Mouse (Mus musculus) liver, postnatal 0 days (tissue): ENCODE results near the gene Snai1. TPM values are rescaled to one million over a fixed set of nuclear protein-coding genes. Genes with fewer than 3 reads are reported as not detected.
A peak's percentile ranks its signal among the peaks of the same experiment; 100 is the strongest.

Source experiments
- ATAC-seq: fragments of 200-750 bp; cut with Nextera tagmentation; 2 replicates; pipeline ENCODE4 v1.8.0; 2017; ENCODE audit warnings: mild to moderate bottlenecking, moderate library complexity
- DNase-seq: peaks from one replicate; pipeline ENCODE4 v3.0.0-alpha.2; 2016
- H3K27ac ChIP-seq: fragments of 300-500 bp; sonication (generic); 2 replicates; pipeline ENCODE4 v1.5.1; 2014; ENCODE audit warnings: antibody characterized with exemption, moderate library complexity, mild to moderate bottlenecking, low read depth
- H3K27me3 ChIP-seq: fragments of 300-500 bp; sonication (generic); 2 replicates; pipeline ENCODE4 v1.6.1; 2014; ENCODE audit warnings: low read length, control low read depth, mixed read lengths; ENCODE audit not compliant: insufficient read depth
- H3K36me3 ChIP-seq: fragments of 300-500 bp; sonication (generic); replicated peaks from 2 replicates; pipeline ENCODE4 v1.6.1; 2014; ENCODE audit warnings: mild to moderate bottlenecking, control low read depth, low read length, moderate library complexity, mixed read lengths; ENCODE audit not compliant: insufficient read depth
- H3K4me1 ChIP-seq: fragments of 300-500 bp; sonication (generic); 2 replicates; pipeline ENCODE4 v1.6.1; 2014; ENCODE audit warnings: antibody characterized with exemption, mild to moderate bottlenecking, control low read depth; ENCODE audit not compliant: insufficient read depth
- H3K4me2 ChIP-seq: fragments of 300-500 bp; sonication (generic); 2 replicates; pipeline ENCODE4 v1.6.1; 2014; ENCODE audit warnings: low read depth, mild to moderate bottlenecking, low read length, moderate library complexity, mixed read lengths
- H3K4me3 ChIP-seq: fragments of 300-500 bp; sonication (generic); 2 replicates; pipeline ENCODE4 v1.5.1; 2014; ENCODE audit warnings: low read depth, low read length
- H3K9ac ChIP-seq: fragments of 300-500 bp; sonication (generic); replicated peaks from 2 replicates; pipeline ENCODE4 v1.6.1; 2014; ENCODE audit warnings: mild to moderate bottlenecking, moderate library complexity
- H3K9me3 ChIP-seq: fragments of 300-500 bp; sonication (generic); 2 replicates; pipeline ENCODE4 v1.6.1; 2016; ENCODE audit warnings: mild to moderate bottlenecking, control low read depth, low read length, mixed read lengths
- CTCF ChIP-seq: sonication (generic); IDR thresholded peaks from 2 replicates; pipeline ENCODE4 v1.5.1; 2016; ENCODE audit warnings: antibody characterized with exemption, low read depth
- EP300 ChIP-seq: IDR thresholded peaks from 2 replicates; pipeline ENCODE4 v1.6.1; 2016; ENCODE audit warnings: antibody characterized with exemption, low read depth, mild to moderate bottlenecking
- WGBS: fragments of 180-500 bp; shearing (Covaris S2); extraction: QIAGEN DNeasy Blood & Tissue Kit; methylation state at CpG from one replicate; pipeline ENCODE4 v1.1.7; 2014; ENCODE audit not compliant: insufficient replicate concordance; 5-methylcytosine and 5-hydroxymethylcytosine counted together
- polyA plus RNA-seq: library from polyadenylated mRNA; unstranded; fragments of >200 nt; fragmentation: Nextera tagmentation; extraction: Ambion mirVana; gene quantifications from 2 replicates; pipeline ENCODE4 v1.2.1, GENCODE M21; 2015

Snai1 gene
- polyA plus RNA-seq, result 1.6 and 2.3 TPM in 2 replicates

GRCm38 (mm10) chr2:167537476-167538297, at the start of gene Snai1:
Snai1 (plus strand) TSS chr2:167538195.
- H3K27me3 ChIP-seq, result peaks cover 26% of the 10 kb centered on the region
- H3K9ac ChIP-seq, result peak within 1 kb of the TSS; percentile 58
- peaks cover 13% of the 10 kb centered on the region for H3K4me1 ChIP-seq
- no peak within 1 kb of the TSS; the same call in 1 of the 2 replicates for H3K27ac ChIP-seq
- peak within 1 kb of the TSS; percentile 54 for H3K4me3 ChIP-seq
- TF ChIP-seq EP300 (no peak), CTCF (peak; percentile 95)
- ATAC-seq (peak; percentile 99), DNase-seq (peak; percentile 92)
- H3K4me2 ChIP-seq, result peak within 1 kb of the TSS; percentile 87
- no peaks in the 10 kb centered on the region for H3K9me3 ChIP-seq
- 1% methylated on average over 58 of the region's 58 CpGs for WGBS
- H3K36me3 ChIP-seq, result no peaks in the 10 kb centered on the region

DNA sequence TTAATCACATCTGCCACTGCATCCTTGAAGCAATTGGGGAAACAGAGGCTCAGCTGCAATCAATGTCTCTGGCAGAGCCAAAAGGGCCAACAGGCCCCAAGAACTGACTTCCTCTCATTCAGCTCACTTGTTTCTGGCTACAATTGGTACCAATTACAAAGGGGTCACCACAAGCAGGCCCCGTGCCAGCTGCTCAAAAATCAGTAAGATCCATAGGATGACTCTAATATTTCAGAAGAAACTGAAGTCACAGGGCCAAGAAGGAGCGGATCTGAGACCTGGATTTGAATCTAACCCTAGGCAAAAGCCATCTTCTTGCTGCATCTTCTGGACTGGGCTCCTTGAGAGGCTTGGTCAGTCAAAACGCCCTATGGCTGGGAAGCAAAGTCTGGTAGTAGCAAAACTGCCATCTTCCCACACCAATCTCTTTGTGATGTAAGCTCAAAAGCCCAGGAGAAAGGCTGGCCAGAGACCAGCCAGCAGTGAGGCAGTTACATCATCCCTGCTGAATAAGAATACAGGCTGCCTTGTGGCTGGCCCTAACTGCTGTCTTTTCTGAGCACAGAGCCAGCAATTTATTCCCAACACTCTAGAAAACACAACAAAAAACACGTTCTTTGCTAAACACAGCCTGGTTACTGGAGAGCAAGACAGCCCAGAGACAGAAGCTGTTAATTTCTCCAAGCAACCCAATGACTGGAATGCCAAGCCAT, 47.0 kb upstream of the Snai1 start:
- 77% methylated on average over 4 of the region's 4 CpGs for WGBS
- Histone ChIP-seq H3K4me1 (peaks cover 25% of the 10 kb centered on the region), H3K27ac (0 out of 2 replicates have a peak overlapping the region, but pooled peaks have one; percentile 16), H3K4me3 (peak overlapping the region; percentile 91), H3K4me2 (peak overlapping the region; percentile 96), H3K9ac (peak overlapping the region; percentile 93), H3K36me3 (0 out of 2 replicates have a peak, but pooled peaks cover 5% of the 10 kb centered on the region), H3K27me3 (no peaks in the 10 kb centered on the region), H3K9me3 (no peaks in the 10 kb centered on the region)
- no peak for TF ChIP-seq CTCF
- no peak for TF ChIP-seq EP300
- no peak for DNase-seq
- ATAC-seq, result no peak

- peak within 1 kb of the TSS; percentile 96 for H3K27ac ChIP-seq
- H3K36me3 ChIP-seq, result 0 out of 2 replicates have a peak, but pooled peaks cover 5% of the 10 kb centered on the region
- peak; percentile 71 for ATAC-seq
- DNase-seq, result peak; percentile 77
- H3K27me3 ChIP-seq, result no peaks in the 10 kb centered on the region
- H3K4me2 ChIP-seq, result peak within 1 kb of the TSS; percentile 96
- TF ChIP-seq EP300 (no peak), CTCF (no peak)
- 4% methylated on average over 34 of the region's 52 CpGs for WGBS
- H3K4me1 ChIP-seq, result peaks cover 25% of the 10 kb centered on the region
- H3K9me3 ChIP-seq, result no peaks in the 10 kb centered on the region
- H3K4me3 ChIP-seq, result peak within 1 kb of the TSS; percentile 91
- H3K9ac ChIP-seq, result peak within 1 kb of the TSS; percentile 93
Measured at GRCm38 (mm10) chr2:167491757-167492708, 46.0 kb upstream of the Snai1 start, which contains the start of gene Rnf114. Rnf114 (plus strand) TSS chr2:167492645.

DNA sequence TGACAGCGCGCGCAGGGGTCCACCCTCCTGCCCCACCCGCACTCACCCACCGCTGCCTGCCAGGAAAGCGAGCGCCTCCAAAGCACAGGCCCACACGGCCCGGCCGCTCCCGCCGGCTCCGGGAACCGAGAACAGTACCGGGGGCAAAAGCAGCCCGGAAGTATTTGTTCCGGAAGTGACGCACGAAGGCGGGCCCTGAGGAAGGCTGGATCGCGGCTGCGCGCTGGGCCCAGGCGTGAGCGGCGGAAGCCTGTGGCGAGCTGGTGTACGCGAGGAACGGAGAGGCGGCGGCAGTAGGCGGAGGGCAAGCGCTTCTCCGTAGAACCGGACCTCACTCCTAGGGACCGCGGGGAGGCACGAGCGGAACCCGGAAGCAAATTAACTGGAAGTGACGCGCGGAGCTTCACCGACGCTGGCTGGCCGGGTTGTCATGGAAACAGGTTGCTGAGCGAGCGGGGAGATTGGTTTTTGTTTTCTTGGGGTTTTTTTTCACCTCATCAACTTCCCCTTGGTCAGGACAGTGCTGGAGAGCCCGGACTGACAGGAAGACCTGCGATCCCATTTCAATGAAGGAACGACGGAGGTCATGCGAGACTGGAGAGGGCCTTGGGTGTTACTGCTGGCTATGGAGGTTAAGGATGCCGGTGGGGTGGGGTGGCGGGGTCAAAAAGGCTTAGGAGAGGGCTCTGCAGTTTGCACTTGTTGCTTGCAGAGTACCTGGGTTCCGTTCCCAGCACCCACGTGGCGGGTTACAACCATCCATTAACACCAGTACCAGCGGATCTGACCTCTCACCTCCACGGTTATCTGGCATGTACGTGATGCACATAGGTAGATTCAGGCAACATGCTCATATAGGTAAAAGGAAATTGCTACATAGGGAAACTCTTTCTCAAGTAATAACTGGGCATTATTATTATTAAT, 45.0 kb upstream of the Snai1 start, which contains the start of gene Spata2:
Gene Spata2 (minus strand): TSS at position 175 of the 924 bp plus-strand sequence.
- peak within 1 kb of the TSS; percentile 91 for H3K4me3 ChIP-seq
- no peaks in the 10 kb centered on the region for H3K9me3 ChIP-seq
- H3K9ac ChIP-seq, result peak within 1 kb of the TSS; percentile 93
- H3K4me1 ChIP-seq, result peaks cover 25% of the 10 kb centered on the region
- peak within 1 kb of the TSS; percentile 96 for H3K27ac ChIP-seq
- whole genome bisulfite sequencing, result 1% methylated on average over 60 of the region's 63 CpGs
- ATAC-seq (peak; percentile 92), DNase-seq (peak; percentile 95)
- H3K4me2 ChIP-seq, result peak within 1 kb of the TSS; percentile 96
- peak; percentile 21; the same call in 1 of the 2 replicates for TF ChIP-seq EP300
- TF ChIP-seq CTCF, result no peak
- 0 out of 2 replicates have a peak, but pooled peaks cover 5% of the 10 kb centered on the region for H3K36me3 ChIP-seq
- H3K27me3 ChIP-seq, result no peaks in the 10 kb centered on the region

DNA sequence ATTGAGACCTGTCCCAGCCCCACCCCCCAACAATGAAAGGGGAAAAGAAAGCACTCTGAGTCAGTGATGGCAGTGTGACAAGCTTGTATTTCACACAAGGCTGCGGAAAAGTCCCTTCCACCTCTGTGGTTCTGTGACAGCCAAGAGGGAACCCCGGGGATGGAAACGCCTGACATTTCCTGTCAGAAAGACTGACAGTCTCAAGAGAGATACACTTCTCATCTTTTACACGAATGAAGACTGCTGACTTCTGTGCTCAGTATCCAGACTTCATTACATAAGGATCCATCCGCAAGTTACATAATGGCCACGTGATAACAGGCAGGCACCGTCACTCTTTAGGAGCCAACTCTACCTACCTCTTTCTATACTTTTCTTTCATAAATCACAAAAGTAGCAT, 41.6 kb upstream of the Snai1 start:
- Histone ChIP-seq H3K36me3 (no peaks in the 10 kb centered on the region), H3K9me3 (no peaks in the 10 kb centered on the region), H3K4me2 (no peak overlapping the region), H3K4me1 (peaks cover 13% of the 10 kb centered on the region), H3K27me3 (no peaks in the 10 kb centered on the region), H3K4me3 (no peak overlapping the region), H3K27ac (no peak overlapping the region), H3K9ac (no peak overlapping the region)
- ATAC-seq, result no peak
- DNase-seq, result no peak
- WGBS, result 59% methylated on average over 7 of the region's 7 CpGs
- no peak for TF ChIP-seq CTCF
- no peak for TF ChIP-seq EP300
